7 mouse cellular contexts compared by ENCODE assay signal in the genomic region with DNA sequence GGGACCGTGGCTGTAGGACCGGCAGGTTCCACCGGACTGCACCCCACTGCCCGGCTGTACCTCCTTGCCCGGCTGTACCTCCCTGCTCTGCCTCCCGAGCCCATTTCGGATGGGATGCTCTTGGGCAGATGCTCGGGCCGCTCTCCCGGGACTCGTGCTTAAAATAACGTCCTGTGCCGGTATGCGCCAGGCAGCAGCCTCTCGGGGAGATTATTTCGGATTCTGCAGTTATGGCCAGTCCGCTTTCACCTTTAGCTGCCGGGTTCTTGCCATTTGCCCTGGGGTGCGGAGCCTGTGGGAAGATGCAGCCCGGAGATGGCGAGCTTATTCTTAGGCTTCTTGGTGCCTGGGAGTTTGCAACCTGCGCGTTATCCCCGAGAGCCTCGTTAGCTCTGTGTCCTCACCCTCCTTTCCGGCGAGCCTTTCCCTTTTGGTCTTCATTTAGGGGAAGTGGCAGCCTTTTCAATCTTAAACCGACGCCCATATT. TPM values are rescaled to one million over a fixed set of nuclear protein-coding genes. Genes with fewer than 3 reads are reported as not detected.
DNase-seq lines count a peak whose midpoint lies in the region; ATAC-seq and TF ChIP-seq lines count a peak whose summit lies in the region.

No protein-coding gene starts in this region.

- WGBS in hindbrain, postnatal 0 days = under 1% methylated on average over 28 of the region's 29 CpGs
- WGBS in lung, embryonic 15.5 days = under 1% methylated on average over 29 of the region's 29 CpGs

- H3K36me3 ChIP-seq in erythroblast, embryonic 14.5 days (ENCODE audit: control insufficient read depth) = no peaks in the 10 kb centered on the region
- H3K36me3 ChIP-seq in hindbrain, postnatal 0 days (ENCODE audit: insufficient read depth, low read length) = no peaks in the 10 kb centered on the region
- no peaks in the 10 kb centered on the region for H3K36me3 ChIP-seq in lung, embryonic 15.5 days

- peak overlapping the region; percentile 66 for H3K4me3 ChIP-seq in erythroblast, embryonic 14.5 days (replicated peaks)
- H3K4me3 ChIP-seq in hindbrain, postnatal 0 days (ENCODE audit: low read length) = peak overlapping the region; percentile 86
- H3K4me3 ChIP-seq in lung, embryonic 15.5 days = peak overlapping the region; percentile 82

- H3K4me1 ChIP-seq in erythroblast, embryonic 14.5 days (ENCODE audit: control insufficient read depth) = peaks cover 18% of the 10 kb centered on the region
- peaks cover 7% of the 10 kb centered on the region; the same call in 1 of the 2 replicates for H3K4me1 ChIP-seq in hindbrain, postnatal 0 days (ENCODE audit: insufficient read depth, low read length)
- H3K4me1 ChIP-seq in lung, embryonic 15.5 days = peaks cover 15% of the 10 kb centered on the region; the same call in 1 of the 2 replicates

- peak overlapping the region; percentile 96 for H3K27ac ChIP-seq in hindbrain, postnatal 0 days
- peak overlapping the region; percentile 84 for H3K27ac ChIP-seq in lung, embryonic 15.5 days

- DNase-seq in retina, embryonic 14.5 days (ENCODE audit: low spot score) = peak; percentile 45
- no peak for DNase-seq in retina, postnatal 1 day
- DNase-seq in R1 (ENCODE audit: low read depth, low spot score) = peak; percentile 62
- peak; percentile 51 for DNase-seq in hindbrain, postnatal 0 days (ENCODE audit: low spot score)
- peak; percentile 16 for DNase-seq in retina, postnatal 7 days (ENCODE audit: low read depth, low spot score)

- peak overlapping the region; percentile 76 for H3K4me2 ChIP-seq in hindbrain, postnatal 0 days (ENCODE audit: low read depth, low read length)
- H3K4me2 ChIP-seq in lung, embryonic 15.5 days = peak overlapping the region; percentile 94

- ATAC-seq in hindbrain, postnatal 0 days = peak; percentile 6; the same call in 1 of the 2 replicates
- ATAC-seq in lung, embryonic 15.5 days (ENCODE audit: borderline replicate concordance, extremely low read depth, low FRiP score, low TSS enrichment) = no peak

- H3K9me3 ChIP-seq in erythroblast, embryonic 14.5 days (ENCODE audit: control insufficient read depth, low read length) = no peaks in the 10 kb centered on the region
- H3K9me3 ChIP-seq in hindbrain, postnatal 0 days (ENCODE audit: low read length) = no peaks in the 10 kb centered on the region
- no peaks in the 10 kb centered on the region for H3K9me3 ChIP-seq in lung, embryonic 15.5 days

- no peak for TF ChIP-seq CTCF in hindbrain, postnatal 0 days (IDR thresholded peaks at IDR 0.05; ENCODE audit: low read depth)

- peaks cover 62% of the 10 kb centered on the region for H3K27me3 ChIP-seq in erythroblast, embryonic 14.5 days (ENCODE audit: control insufficient read depth)
- no peaks in the 10 kb centered on the region for H3K27me3 ChIP-seq in hindbrain, postnatal 0 days (ENCODE audit: insufficient read depth, low read length)
- H3K27me3 ChIP-seq in lung, embryonic 15.5 days = no peaks in the 10 kb centered on the region

- peak overlapping the region; percentile 97 for H3K9ac ChIP-seq in hindbrain, postnatal 0 days (replicated peaks; ENCODE audit: low read length)
- peak overlapping the region; percentile 82 for H3K9ac ChIP-seq in lung, embryonic 15.5 days

RNA-seq across cellular contexts. Expression of gene Myo5a, which starts 0.9 kb away (rescaled TPM):
- polyA plus RNA-seq in erythroblast, embryonic 14.5 days (2012) = 0.05 and 0.08 TPM in 2 replicates
- 110 and 122 TPM in 2 replicates for total RNA-seq in hindbrain, postnatal 0 days (2014; rRNA removed)
- 39.2 and 42.1 TPM in 2 replicates for polyA plus RNA-seq in hindbrain, postnatal 0 days (2015; fragmentation: Nextera tagmentation; extraction: Ambion mirVana)
- polyA plus RNA-seq in lung, embryonic 15.5 days (2015; fragmentation: Nextera tagmentation; extraction: Ambion mirVana) = 11.9 and 13.4 TPM in 2 replicates

RNA-seq across cellular contexts. Expression of gene Arpp19, which starts 34.3 kb away (rescaled TPM):
- 9.0 and 10.8 TPM in 2 replicates for polyA plus RNA-seq in erythroblast, embryonic 14.5 days (2012)
- total RNA-seq in hindbrain, postnatal 0 days (2014; rRNA removed) = 92.5 and 106 TPM in 2 replicates
- 204 and 209 TPM in 2 replicates for polyA plus RNA-seq in hindbrain, postnatal 0 days (2015; fragmentation: Nextera tagmentation; extraction: Ambion mirVana)
- polyA plus RNA-seq in lung, embryonic 15.5 days (2015; fragmentation: Nextera tagmentation; extraction: Ambion mirVana) = 254 and 268 TPM in 2 replicates

Comparison
In these comparisons a context has a peak if more than half of its experiments do, and no peak if none do; other contexts are left out.
1. RNA of gene Myo5a, which starts 0.9 kb away (polyA plus RNA-seq): 39.2 to 42.1 TPM in hindbrain, postnatal 0 days and 11.9 to 13.4 TPM in lung, embryonic 15.5 days; 0.05 to 0.08 TPM in erythroblast, embryonic 14.5 days; every median in the first group is over 10 times any median in the second.
2. RNA of gene Arpp19, which starts 34.3 kb away (polyA plus RNA-seq): 254 to 268 TPM in lung, embryonic 15.5 days and 204 to 209 TPM in hindbrain, postnatal 0 days; 9.0 to 10.8 TPM in erythroblast, embryonic 14.5 days; every median in the first group is over 10 times any median in the second.
3. Peak in every context shown above with its lines, with median percentiles within 50 percentile points of each other: H3K4me3 ChIP-seq.